Mouse (Mus musculus): ENCODE measurements around the gene Ptprj. TPM values are rescaled to one million over a fixed set of nuclear protein-coding genes. Genes with fewer than 3 reads are reported as not detected.
A peak's percentile ranks its signal among the peaks of the same experiment; 100 is the strongest.

Ptprj gene
- polyA plus RNA-seq, 1 experiment from 2014 or later = 1.7 TPM

- DNase-seq (no peak), ATAC-seq (ENCODE audit: low read depth) (no peak)
- WGBS (ENCODE audit: insufficient replicate concordance) = 72% methylated on average over 7 of the region's 7 CpGs
- Histone ChIP-seq H3K9me3 (replicated peaks) (no peaks in the 10 kb centered on the region), H3K27ac (no peak overlapping the region), H3K27me3 (no peaks in the 10 kb centered on the region), H3K4me1 (replicated peaks) (peaks cover 55% of the 10 kb centered on the region), H3K36me3 (no peaks in the 10 kb centered on the region), H3K9ac (no peak overlapping the region), H3K4me3 (replicated peaks) (no peak overlapping the region), H3K4me2 (no peak overlapping the region)
These were observed 101.9 kb downstream of the Ptprj start for GRCm38 (mm10) chr2:90478531-90478930.

DNA sequence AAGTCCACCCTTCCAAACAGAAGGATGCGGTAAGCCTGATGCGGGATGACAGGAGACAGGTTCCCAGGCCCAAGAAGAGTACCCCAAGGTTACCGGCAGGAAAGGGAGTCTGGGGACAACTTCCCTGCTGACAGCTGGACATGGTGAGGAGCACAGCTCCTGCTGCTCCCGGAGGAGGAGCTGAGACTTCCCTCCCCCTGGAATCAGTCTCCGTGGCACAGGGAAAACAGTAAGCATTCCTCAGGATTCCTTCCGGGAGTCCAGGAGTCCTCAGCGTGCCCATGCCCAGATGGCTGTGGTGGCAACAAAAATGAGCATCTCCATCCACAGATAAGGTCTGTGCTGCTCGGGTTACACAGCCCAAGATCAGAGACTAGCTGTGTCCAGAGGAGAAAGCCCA is 102.8 kb downstream of the Ptprj start:
- DNase-seq (no peak), ATAC-seq (ENCODE audit: low read depth) (no peak)
- Histone ChIP-seq H3K4me3 (replicated peaks) (no peak overlapping the region), H3K36me3 (no peaks in the 10 kb centered on the region), H3K9ac (0 out of 2 replicates have a peak overlapping the region, but pooled peaks have one; percentile 4), H3K27me3 (no peaks in the 10 kb centered on the region), H3K4me1 (replicated peaks) (peaks cover 55% of the 10 kb centered on the region), H3K9me3 (replicated peaks) (no peaks in the 10 kb centered on the region), H3K27ac (no peak overlapping the region), H3K4me2 (no peak overlapping the region)
- WGBS (ENCODE audit: insufficient replicate concordance) = 43% methylated on average over 8 of the region's 8 CpGs

DNA sequence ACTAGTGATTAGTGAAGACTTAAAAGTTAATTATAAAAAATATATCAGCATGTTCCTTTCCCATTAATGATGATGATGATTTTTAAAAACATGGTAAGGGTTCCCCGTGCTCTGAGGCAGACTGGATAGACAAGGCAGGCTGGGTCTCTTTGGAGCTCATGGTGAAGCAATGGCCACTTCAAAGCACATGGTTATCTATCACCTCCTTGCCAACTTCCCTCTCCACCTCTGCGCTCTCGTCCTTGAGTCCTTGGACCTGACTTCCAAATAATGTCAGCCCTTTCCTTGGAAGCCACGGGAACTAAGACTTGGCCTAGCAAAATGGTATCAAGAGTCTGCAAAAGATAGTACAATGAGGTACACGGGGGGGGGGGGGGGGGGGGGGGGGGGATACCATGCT is 103.7 kb downstream of the Ptprj start:
- no peak overlapping the region for H3K4me2 ChIP-seq
- no peak overlapping the region for H3K4me3 ChIP-seq (replicated peaks)
- H3K9me3 ChIP-seq (replicated peaks) = no peaks in the 10 kb centered on the region
- no peak overlapping the region for H3K27ac ChIP-seq
- peaks cover 55% of the 10 kb centered on the region for H3K4me1 ChIP-seq (replicated peaks)
- WGBS (ENCODE audit: insufficient replicate concordance) = 38% methylated on average over 4 of the region's 5 CpGs
- no peaks in the 10 kb centered on the region for H3K36me3 ChIP-seq
- H3K27me3 ChIP-seq = no peaks in the 10 kb centered on the region
- DNase-seq (no peak), ATAC-seq (ENCODE audit: low read depth) (no peak)
- H3K9ac ChIP-seq = no peak overlapping the region

GRCm38 (mm10) chr2:90476319-90476718 is 104.1 kb downstream of the Ptprj start:
- Histone ChIP-seq H3K4me2 (no peak overlapping the region), H3K4me1 (replicated peaks) (peaks cover 55% of the 10 kb centered on the region), H3K27ac (no peak overlapping the region), H3K27me3 (no peaks in the 10 kb centered on the region), H3K4me3 (replicated peaks) (no peak overlapping the region), H3K9me3 (replicated peaks) (no peaks in the 10 kb centered on the region), H3K36me3 (no peaks in the 10 kb centered on the region), H3K9ac (no peak overlapping the region)
- DNase-seq = no peak
- 81% methylated on average over 11 of the region's 11 CpGs for WGBS (ENCODE audit: insufficient replicate concordance)
- no peak for ATAC-seq (ENCODE audit: low read depth)

- Histone ChIP-seq H3K27ac (peak overlapping the region; percentile 51), H3K4me2 (peak overlapping the region; percentile 67), H3K4me3 (replicated peaks) (peak overlapping the region; percentile 46), H3K4me1 (replicated peaks) (peaks cover 49% of the 10 kb centered on the region), H3K36me3 (no peaks in the 10 kb centered on the region), H3K9me3 (replicated peaks) (no peaks in the 10 kb centered on the region), H3K9ac (peak overlapping the region; percentile 52; the same call in 1 of the 2 replicates), H3K27me3 (no peaks in the 10 kb centered on the region)
- ATAC-seq (ENCODE audit: low read depth) (peak; percentile 73), DNase-seq (peak; percentile 72)
- WGBS (ENCODE audit: insufficient replicate concordance) = 3% methylated on average over 11 of the region's 11 CpGs
These were observed 105.6 kb downstream of the Ptprj start for GRCm38 (mm10) chr2:90474593-90475405.

- Histone ChIP-seq H3K27me3 (no peaks in the 10 kb centered on the region), H3K4me1 (replicated peaks) (peaks cover 28% of the 10 kb centered on the region), H3K9ac (no peak overlapping the region), H3K4me3 (replicated peaks) (no peak overlapping the region), H3K27ac (no peak overlapping the region), H3K9me3 (replicated peaks) (no peaks in the 10 kb centered on the region), H3K36me3 (no peaks in the 10 kb centered on the region), H3K4me2 (no peak overlapping the region)
- ATAC-seq (ENCODE audit: low read depth) (no peak), DNase-seq (no peak)
- 72% methylated on average over 4 of the region's 4 CpGs for WGBS (ENCODE audit: insufficient replicate concordance)
These were observed 107.7 kb downstream of the Ptprj start for GRCm38 (mm10) chr2:90472701-90473100.

DNA sequence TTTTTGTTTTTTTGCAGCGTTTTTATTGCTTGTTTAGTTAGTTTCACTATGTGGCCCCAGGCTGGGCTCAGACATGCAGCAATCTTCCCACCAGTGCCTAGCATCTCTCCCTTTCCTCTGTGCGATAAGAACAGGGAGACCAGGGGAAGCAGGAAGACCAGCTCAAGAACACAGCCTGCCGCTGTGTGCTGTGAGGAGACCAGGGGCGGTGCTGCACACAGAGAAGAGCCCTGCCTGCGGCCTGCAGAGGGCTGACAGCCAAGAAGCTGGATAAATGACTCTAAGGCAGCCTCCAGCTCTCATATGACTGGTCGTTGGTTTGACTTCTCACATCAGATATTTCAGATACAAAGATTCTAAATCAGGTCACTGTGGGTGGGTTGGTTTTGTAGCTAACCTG is 110.3 kb downstream of the Ptprj start:
- no peak for DNase-seq
- ATAC-seq (ENCODE audit: low read depth) = no peak
- Histone ChIP-seq H3K4me3 (replicated peaks) (no peak overlapping the region), H3K27ac (no peak overlapping the region), H3K9me3 (replicated peaks) (no peaks in the 10 kb centered on the region), H3K4me1 (replicated peaks) (peaks cover 4% of the 10 kb centered on the region), H3K9ac (no peak overlapping the region), H3K4me2 (no peak overlapping the region), H3K27me3 (no peaks in the 10 kb centered on the region), H3K36me3 (no peaks in the 10 kb centered on the region)
- 49% methylated on average over 6 of the region's 6 CpGs for WGBS (ENCODE audit: insufficient replicate concordance)

- H3K9me3 ChIP-seq (replicated peaks) = no peaks in the 10 kb centered on the region
These were observed 114.0 kb downstream of the Ptprj start for GRCm38 (mm10) chr2:90466480-90466879.

DNA sequence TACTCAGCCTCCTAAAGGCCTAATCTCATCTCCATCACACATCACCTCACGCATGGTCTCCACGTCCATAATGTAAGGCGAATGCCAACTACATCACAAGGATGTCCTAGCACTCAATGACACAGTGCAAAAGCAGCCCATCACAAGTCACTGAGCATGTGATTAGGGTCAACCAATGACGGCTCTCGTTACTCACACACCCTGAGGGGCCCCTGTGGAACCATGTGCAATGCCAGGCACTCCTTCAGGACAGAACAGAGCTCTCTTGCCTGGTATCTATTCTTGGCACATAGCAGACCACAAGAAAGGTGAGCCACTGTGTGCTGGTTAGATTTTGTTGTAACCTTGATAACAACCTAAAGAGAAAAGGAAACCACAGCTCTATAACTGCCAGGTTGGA is 116.7 kb downstream of the Ptprj start:
- peaks cover 5% of the 10 kb centered on the region; the same call in 1 of the 2 replicates for H3K4me1 ChIP-seq (replicated peaks)
- no peak overlapping the region for H3K9ac ChIP-seq
- no peak overlapping the region for H3K4me3 ChIP-seq (replicated peaks)
- H3K27ac ChIP-seq = no peak overlapping the region
- no peak overlapping the region for H3K4me2 ChIP-seq
- DNase-seq (no peak), ATAC-seq (ENCODE audit: low read depth) (0 out of 2 replicates have a peak, but pooled peaks have one; percentile 41)
- no peaks in the 10 kb centered on the region for H3K27me3 ChIP-seq
- H3K9me3 ChIP-seq (replicated peaks) = no peaks in the 10 kb centered on the region
- H3K36me3 ChIP-seq = peaks cover 22% of the 10 kb centered on the region
- 77% methylated on average over 5 of the region's 5 CpGs for WGBS (ENCODE audit: insufficient replicate concordance)

More at GRCm38 (mm10) chr2:90466480-90466879, 114.0 kb downstream of the Ptprj start:
- Histone ChIP-seq H3K27ac (no peak overlapping the region), H3K36me3 (peaks cover 7% of the 10 kb centered on the region), H3K4me1 (replicated peaks) (peaks cover 5% of the 10 kb centered on the region; the same call in 1 of the 2 replicates), H3K4me2 (no peak overlapping the region), H3K27me3 (no peaks in the 10 kb centered on the region), H3K4me3 (replicated peaks) (no peak overlapping the region), H3K9ac (no peak overlapping the region)
- no peak for DNase-seq
- WGBS (ENCODE audit: insufficient replicate concordance) = 71% methylated on average over 7 of the region's 7 CpGs
- ATAC-seq (ENCODE audit: low read depth) = no peak

GRCm38 (mm10) chr2:90462252-90462651 is 118.2 kb downstream of the Ptprj start:
- no peak overlapping the region for H3K4me2 ChIP-seq
- no peak overlapping the region for H3K9ac ChIP-seq
- no peak overlapping the region for H3K27ac ChIP-seq
- H3K9me3 ChIP-seq (replicated peaks) = no peaks in the 10 kb centered on the region
- H3K4me3 ChIP-seq (replicated peaks) = no peak overlapping the region
- ATAC-seq (ENCODE audit: low read depth) (no peak), DNase-seq (no peak)
- H3K27me3 ChIP-seq = no peaks in the 10 kb centered on the region
- peaks cover 31% of the 10 kb centered on the region for H3K36me3 ChIP-seq
- H3K4me1 ChIP-seq (replicated peaks) = peaks cover 5% of the 10 kb centered on the region; the same call in 1 of the 2 replicates

GRCm38 (mm10) chr2:90457946-90458345 is 122.5 kb downstream of the Ptprj start:
- Histone ChIP-seq H3K27ac (no peak overlapping the region), H3K36me3 (peaks cover 45% of the 10 kb centered on the region), H3K27me3 (no peaks in the 10 kb centered on the region), H3K9me3 (replicated peaks) (no peaks in the 10 kb centered on the region), H3K9ac (no peak overlapping the region), H3K4me2 (no peak overlapping the region), H3K4me1 (replicated peaks) (no peaks in the 10 kb centered on the region), H3K4me3 (replicated peaks) (no peak overlapping the region)
- DNase-seq = no peak
- ATAC-seq (ENCODE audit: low read depth) = no peak
- WGBS (ENCODE audit: insufficient replicate concordance) = 77% methylated on average over 12 of the region's 12 CpGs

GRCm38 (mm10) chr2:90452380-90452779 is 128.1 kb downstream of the Ptprj start:
- no peak overlapping the region for H3K4me3 ChIP-seq (replicated peaks)
- no peaks in the 10 kb centered on the region for H3K4me1 ChIP-seq (replicated peaks)
- no peak for ATAC-seq (ENCODE audit: low read depth)
- H3K9me3 ChIP-seq (replicated peaks) = no peaks in the 10 kb centered on the region
- no peak overlapping the region for H3K4me2 ChIP-seq
- peaks cover 24% of the 10 kb centered on the region for H3K36me3 ChIP-seq
- WGBS (ENCODE audit: insufficient replicate concordance) = 78% methylated on average over 3 of the region's 3 CpGs
- no peaks in the 10 kb centered on the region for H3K27me3 ChIP-seq
- no peak for DNase-seq
- H3K9ac ChIP-seq = no peak overlapping the region
- H3K27ac ChIP-seq = no peak overlapping the region
